Mouse (Mus musculus) testis, adult 2 months (tissue): ENCODE data around the gene Mrps16. TPM values are rescaled to one million over a fixed set of nuclear protein-coding genes. Genes with fewer than 3 reads are reported as not detected.

ENCODE experiments used
- H3K27ac ChIP-seq: fragments of 200-500 bp; 2 replicates; pipeline ENCODE4 v1.5.1; 2012; ENCODE audit warnings: low read depth, low read length; ENCODE audit not compliant: control insufficient read depth, insufficient read depth
- H3K27me3 ChIP-seq: fragments of 200-500 bp; 2 replicates; pipeline ENCODE4 v1.6.1; 2012; ENCODE audit warnings: mild to moderate bottlenecking, low read length, moderate library complexity; ENCODE audit not compliant: control insufficient read depth, insufficient read depth
- H3K36me3 ChIP-seq: fragments of 200-500 bp; 2 replicates; pipeline ENCODE4 v1.6.1; 2012; ENCODE audit warnings: mild to moderate bottlenecking, low read length; ENCODE audit not compliant: control insufficient read depth, insufficient read depth
- H3K4me1 ChIP-seq: fragments of 200-500 bp; 2 replicates; pipeline ENCODE4 v1.6.1; 2012; ENCODE audit warnings: low read length; ENCODE audit not compliant: control insufficient read depth, insufficient read depth
- H3K4me3 ChIP-seq: fragments of 200-500 bp; 2 replicates; pipeline ENCODE4 v1.5.1; 2012; ENCODE audit warnings: low read depth, mild to moderate bottlenecking, low read length, moderate library complexity, mixed read lengths; ENCODE audit not compliant: control insufficient read depth
- CTCF ChIP-seq: fragments of 200-500 bp; IDR thresholded peaks from 2 replicates; pipeline ENCODE4 v1.5.1; 2012; ENCODE audit warnings: low read depth, mild to moderate bottlenecking, inconsistent platforms, low read length, moderate library complexity; ENCODE audit not compliant: control insufficient read depth, insufficient read depth, insufficient replicate concordance
- POLR2A ChIP-seq: fragments of 200-500 bp; IDR thresholded peaks from 2 replicates; pipeline ENCODE4 v1.6.1; 2012; ENCODE audit warnings: low read depth, mild to moderate bottlenecking, inconsistent platforms, low read length, moderate library complexity; ENCODE audit not compliant: control insufficient read depth
- polyA plus RNA-seq: library from polyadenylated mRNA; depleted of rRNA; stranded (reverse); fragments of >200 nt; gene quantifications from 2 replicates; pipeline ENCODE4 v1.2.3, GENCODE M21; 2012

Mrps16 gene
- polyA plus RNA-seq, 1 experiment, result 14.2 TPM

- Histone ChIP-seq H3K36me3 (no peaks in the 10 kb centered on the region; the same call in 1 of the 2 replicates), H3K4me3 (no peak overlapping the region), H3K27me3 (no peaks in the 10 kb centered on the region), H3K27ac (no peak overlapping the region), H3K4me1 (no peaks in the 10 kb centered on the region)
- TF ChIP-seq CTCF, result no peak
- no peak for TF ChIP-seq POLR2A
Observed at GRCm38 (mm10) chr14:20379753-20380430, 13.5 kb downstream of the Mrps16 start.

- Histone ChIP-seq H3K4me1 (no peaks in the 10 kb centered on the region), H3K27me3 (no peaks in the 10 kb centered on the region), H3K27ac (no peak overlapping the region), H3K4me3 (no peak overlapping the region), H3K36me3 (no peaks in the 10 kb centered on the region; the same call in 1 of the 2 replicates)
- no peak for TF ChIP-seq CTCF
- no peak for TF ChIP-seq POLR2A
Observed at GRCm38 (mm10) chr14:20379087-20379640, 14.3 kb downstream of the Mrps16 start.

GRCm38 (mm10) chr14:20378313-20379061 lies 14.9 kb downstream of the Mrps16 start:
- Histone ChIP-seq H3K36me3 (no peaks in the 10 kb centered on the region; the same call in 1 of the 2 replicates), H3K27me3 (no peaks in the 10 kb centered on the region), H3K4me1 (no peaks in the 10 kb centered on the region), H3K4me3 (no peak overlapping the region), H3K27ac (no peak overlapping the region)
- peak; percentile 57; the same call in 1 of the 2 replicates for TF ChIP-seq CTCF
- TF ChIP-seq POLR2A, result no peak

GRCm38 (mm10) chr14:20377112-20377521 lies 16.3 kb downstream of the Mrps16 start:
- Histone ChIP-seq H3K27me3 (no peaks in the 10 kb centered on the region), H3K4me3 (no peak overlapping the region), H3K4me1 (no peaks in the 10 kb centered on the region), H3K27ac (no peak overlapping the region; the same call in 1 of the 2 replicates), H3K36me3 (no peaks in the 10 kb centered on the region; the same call in 1 of the 2 replicates)
- no peak for TF ChIP-seq CTCF
- TF ChIP-seq POLR2A, result no peak

- Histone ChIP-seq H3K27me3 (no peaks in the 10 kb centered on the region), H3K4me1 (no peaks in the 10 kb centered on the region), H3K27ac (no peak overlapping the region), H3K4me3 (no peak overlapping the region), H3K36me3 (no peaks in the 10 kb centered on the region; the same call in 1 of the 2 replicates)
- no peak for TF ChIP-seq CTCF
- TF ChIP-seq POLR2A, result no peak
Observed at GRCm38 (mm10) chr14:20371854-20372253, 21.6 kb downstream of the Mrps16 start.

- no peaks in the 10 kb centered on the region for H3K27me3 ChIP-seq
- H3K4me3 ChIP-seq, result no peak overlapping the region
- H3K4me1 ChIP-seq, result no peaks in the 10 kb centered on the region
- no peaks in the 10 kb centered on the region; the same call in 1 of the 2 replicates for H3K36me3 ChIP-seq
- TF ChIP-seq CTCF (no peak), POLR2A (no peak)
- no peak overlapping the region for H3K27ac ChIP-seq
Observed at GRCm38 (mm10) chr14:20370798-20371197, 22.6 kb downstream of the Mrps16 start.

GRCm38 (mm10) chr14:20368271-20368670 lies 25.2 kb downstream of the Mrps16 start:
- no peaks in the 10 kb centered on the region for H3K36me3 ChIP-seq
- H3K4me1 ChIP-seq, result no peaks in the 10 kb centered on the region
- no peaks in the 10 kb centered on the region for H3K27me3 ChIP-seq
- no peak for TF ChIP-seq CTCF
- no peak for TF ChIP-seq POLR2A
- H3K4me3 ChIP-seq, result no peak overlapping the region
- H3K27ac ChIP-seq, result no peak overlapping the region
